Mouse (Mus musculus) cerebellum, adult 9-10 months (tissue): ENCODE data around the gene Ccdc162.
A peak's percentile ranks its signal among the peaks of the same experiment; 100 is the strongest.

Experiments
- DNase-seq: peaks from one replicate; pipeline ENCODE4 v3.0.0; 2022

Ccdc162 gene

DNA sequence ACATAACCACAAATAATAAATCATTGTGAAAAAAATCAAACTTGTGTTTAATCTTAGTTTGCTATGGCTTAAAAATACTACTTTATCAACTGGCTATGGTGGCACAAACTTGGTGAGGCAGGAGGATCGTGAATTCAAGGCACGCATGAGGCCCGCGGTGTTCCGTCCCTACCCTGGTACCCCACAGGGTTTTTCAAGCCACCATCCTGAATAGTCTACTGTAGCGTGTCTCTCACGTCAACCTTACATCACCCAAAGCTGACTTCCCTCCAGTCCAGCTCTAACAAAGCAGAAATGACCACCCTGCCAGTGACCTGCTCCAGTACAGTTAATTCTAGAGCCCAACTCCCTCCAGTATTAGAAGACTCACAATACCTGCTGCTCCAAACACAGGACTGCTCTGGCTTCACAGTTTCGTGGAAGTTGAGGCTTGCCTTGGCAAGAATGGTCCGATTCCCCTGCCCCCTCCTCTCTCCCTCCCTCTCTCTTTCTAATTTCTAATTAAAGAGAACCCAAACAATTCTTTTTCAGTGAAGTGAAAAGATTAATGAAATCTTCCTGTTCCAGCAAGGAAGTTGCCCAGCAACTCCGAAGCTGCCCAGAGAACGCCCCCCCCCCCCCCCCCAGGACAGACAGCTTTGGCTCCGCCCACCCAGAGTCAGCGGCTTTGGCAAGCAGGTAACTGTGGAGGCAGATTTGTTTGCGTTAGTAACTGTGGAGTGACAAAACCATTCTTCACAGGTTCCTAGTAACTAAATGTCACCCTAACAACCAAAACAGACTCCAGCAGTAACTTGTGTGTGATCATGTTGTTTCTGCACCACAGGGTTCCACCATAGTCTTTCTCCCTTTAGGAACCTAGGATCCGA is at the start of gene Ccdc162:
Gene Ccdc162 (minus strand): TSS at position 606 of the 869 bp plus-strand sequence.
- no peak for DNase-seq

DNA sequence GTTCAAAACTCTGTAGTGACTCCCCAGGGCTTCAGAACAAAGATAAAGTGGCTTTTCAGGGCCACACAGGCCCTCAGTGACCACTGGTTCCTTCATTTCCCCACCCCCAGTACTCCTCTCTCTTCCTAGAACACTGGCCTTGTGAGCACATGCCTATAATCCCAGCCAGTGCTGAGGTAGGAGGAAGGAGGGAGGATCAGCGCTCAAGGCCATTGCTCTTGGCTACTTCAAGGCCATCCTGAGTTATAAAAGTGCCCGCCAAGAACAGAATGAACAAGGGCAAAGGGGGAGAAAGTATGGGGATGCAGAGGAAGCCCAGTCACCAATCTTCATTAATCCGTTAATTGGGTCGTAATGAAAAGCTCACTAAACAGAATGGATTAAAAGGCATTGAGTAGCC is 49.2 kb upstream of the Ccdc162 start:
- no peak for DNase-seq

DNA sequence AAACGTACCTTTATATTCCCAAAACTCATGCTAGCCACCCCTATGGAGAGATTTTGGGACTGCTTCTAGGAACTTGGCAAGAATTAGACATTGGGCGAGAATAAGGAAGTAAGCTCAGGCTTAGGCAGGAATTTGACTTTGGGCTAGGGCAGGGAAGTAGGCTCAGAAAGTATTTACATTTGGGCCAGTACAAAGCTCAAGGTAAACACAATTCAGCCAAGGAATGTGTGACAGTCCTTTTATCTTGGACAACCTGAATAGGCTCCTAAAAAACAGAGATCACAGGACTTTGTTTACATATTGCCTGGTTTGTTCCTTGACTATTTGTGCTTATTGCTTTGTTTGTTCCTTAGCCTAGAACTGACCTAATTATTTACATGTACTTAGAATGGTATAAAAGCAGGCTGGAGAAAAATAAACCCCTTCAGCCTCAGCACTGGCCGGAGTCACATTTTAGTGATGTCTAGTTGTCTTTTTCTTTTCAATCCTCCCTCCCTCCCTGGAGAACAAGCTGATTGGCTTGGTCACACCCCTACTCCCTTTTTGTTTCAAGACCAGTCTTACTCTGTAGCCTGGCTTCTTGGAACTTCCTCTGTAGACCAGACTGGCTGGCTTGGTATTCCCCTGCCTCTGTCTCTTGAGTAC is 47.4 kb upstream of the Ccdc162 start:
- no peak for DNase-seq

DNA sequence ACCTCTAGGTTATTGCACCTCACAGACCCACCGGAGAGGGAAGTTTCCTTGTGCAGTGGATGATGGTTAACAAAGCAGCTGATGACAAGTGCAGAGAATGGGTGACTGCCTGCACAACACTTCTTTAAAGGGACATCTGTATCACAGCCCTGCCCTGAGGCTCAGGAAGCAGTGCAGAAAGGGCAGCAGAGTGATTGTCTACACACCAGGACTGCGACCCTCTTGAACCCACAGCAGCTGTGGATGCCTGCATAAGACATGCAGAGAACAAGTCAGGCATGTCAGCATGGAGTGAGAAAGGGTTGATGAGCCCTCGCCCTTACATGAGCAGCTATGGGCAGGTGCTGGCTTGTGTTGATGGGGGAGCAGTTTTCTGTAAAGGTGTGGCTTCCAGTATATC is 44.4 kb upstream of the Ccdc162 start:
- no peak for DNase-seq

GRCm38 (mm10) chr10:41758041-41758440 is 41.6 kb upstream of the Ccdc162 start:
- DNase-seq, result no peak

DNA sequence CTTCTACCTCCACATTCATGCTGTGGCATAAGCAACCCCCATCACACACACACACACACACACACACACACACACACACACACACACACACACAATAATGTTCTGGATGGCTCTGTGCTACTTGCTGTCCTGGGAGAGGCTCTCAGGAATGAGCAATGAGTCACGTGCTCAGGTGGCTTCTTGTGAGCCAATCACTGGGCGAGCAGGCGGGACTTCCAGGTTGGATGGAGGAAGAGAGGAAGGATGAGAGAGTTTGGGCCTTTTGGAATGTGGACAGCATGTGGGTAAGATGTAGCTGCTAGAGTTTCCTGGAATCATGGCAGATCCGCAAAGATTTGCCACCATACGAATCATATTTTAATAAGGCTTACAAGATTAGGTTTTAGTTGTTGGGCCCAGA is 40.8 kb upstream of the Ccdc162 start:
- DNase-seq, result no peak

GRCm38 (mm10) chr10:41751867-41752480 is 35.5 kb upstream of the Ccdc162 start:
- DNase-seq, result no peak

DNA sequence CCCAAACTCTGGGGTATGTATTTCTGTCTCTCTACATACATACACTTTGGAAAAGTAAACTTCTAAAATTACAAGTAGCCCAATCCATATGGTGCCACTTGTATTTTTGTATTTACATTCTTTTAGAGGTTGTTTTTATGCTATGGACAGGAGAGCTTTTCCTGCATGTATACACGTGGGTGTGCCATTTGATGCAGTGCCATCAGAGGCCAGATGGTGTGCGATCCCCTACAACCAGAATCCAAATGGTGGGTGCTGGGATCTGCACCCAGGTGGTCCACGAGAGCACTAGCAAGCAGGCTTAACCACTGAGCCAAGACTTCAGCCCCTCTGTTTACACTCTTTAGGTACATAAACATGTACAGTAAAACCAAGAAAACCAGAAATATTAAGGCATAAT is 32.9 kb upstream of the Ccdc162 start:
- DNase-seq, result peak; percentile 4

- DNase-seq, result peak; percentile 14
Measured at GRCm38 (mm10) chr10:41746554-41746953, 30.1 kb upstream of the Ccdc162 start.

DNA sequence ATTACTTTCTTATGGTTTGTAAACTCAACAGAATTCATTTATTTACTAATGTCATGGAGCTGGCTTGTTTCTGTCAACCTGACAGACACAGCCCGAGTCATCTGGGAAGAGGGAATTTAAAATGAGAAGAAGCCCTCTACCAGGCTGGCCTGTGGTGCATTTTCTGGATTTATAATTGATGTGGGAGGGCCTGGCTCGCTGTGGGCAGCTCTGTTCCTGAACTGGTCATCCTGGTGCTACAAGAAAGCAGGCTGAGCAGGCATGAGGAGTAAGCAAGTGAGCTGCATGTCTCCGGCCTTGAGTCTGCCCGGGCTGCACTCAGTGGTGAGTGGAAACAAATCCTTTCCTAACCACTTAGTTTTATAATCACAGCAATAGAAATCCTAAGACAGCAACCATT is 27.6 kb upstream of the Ccdc162 start:
- DNase-seq, result no peak

DNA sequence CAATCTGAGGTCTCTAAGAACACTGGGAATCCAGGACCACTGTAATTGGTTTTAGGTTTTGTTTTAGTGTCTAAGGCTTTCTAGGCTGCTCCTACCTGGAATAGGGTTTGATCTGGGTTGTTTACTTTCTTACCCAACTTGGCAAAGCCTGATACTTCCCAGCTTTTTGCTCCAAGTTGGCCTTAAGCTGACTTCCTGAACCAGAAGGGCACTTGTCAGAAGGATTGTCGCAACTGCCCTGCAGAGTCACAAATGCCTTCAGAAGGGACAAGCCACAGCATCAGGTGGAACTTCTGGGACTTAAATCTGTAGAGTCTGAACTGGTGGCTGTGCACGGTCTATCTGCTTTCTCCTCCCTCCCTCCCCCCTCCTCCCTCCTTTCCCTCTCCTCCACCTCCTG is 23.8 kb upstream of the Ccdc162 start:
- DNase-seq, result no peak

DNA sequence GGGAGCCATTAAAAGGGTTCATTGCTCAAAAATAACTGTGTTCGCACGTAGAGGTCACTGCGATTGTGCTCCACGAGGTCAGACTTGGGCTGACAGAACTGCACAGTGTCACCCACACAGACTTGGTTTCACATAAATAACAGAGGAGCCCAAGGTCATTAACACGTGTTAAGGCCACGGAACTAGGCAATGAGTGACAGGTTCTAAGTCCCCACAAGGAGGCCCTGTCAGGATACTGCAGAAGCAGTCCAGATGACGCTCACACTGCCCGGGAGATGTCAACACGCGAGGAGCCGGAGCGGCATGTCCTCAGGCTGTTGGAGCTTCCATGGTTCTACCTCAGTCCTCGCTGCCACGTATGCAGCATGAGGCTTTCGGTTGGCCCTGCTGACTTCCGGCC is 20.8 kb upstream of the Ccdc162 start:
- no peak for DNase-seq

DNA sequence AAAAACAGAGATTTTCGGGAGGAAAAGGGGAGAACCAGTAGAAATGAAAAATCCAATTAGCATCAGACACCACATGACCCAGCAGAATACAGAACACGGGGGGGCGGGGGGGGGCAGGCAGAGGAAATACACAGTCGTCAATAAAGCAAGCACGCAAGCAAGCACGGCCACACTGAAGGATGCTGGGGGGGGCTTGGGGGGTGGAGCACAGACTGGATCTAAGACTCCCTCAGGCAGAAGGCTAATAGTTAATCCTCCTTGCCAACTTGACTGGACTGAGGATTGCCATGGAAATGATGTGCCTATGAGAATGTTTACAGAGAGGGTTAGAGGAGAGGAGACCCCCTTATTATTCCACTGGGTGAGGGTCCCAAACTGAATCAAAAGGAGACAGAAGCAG is 19.0 kb upstream of the Ccdc162 start:
- no peak for DNase-seq

DNA sequence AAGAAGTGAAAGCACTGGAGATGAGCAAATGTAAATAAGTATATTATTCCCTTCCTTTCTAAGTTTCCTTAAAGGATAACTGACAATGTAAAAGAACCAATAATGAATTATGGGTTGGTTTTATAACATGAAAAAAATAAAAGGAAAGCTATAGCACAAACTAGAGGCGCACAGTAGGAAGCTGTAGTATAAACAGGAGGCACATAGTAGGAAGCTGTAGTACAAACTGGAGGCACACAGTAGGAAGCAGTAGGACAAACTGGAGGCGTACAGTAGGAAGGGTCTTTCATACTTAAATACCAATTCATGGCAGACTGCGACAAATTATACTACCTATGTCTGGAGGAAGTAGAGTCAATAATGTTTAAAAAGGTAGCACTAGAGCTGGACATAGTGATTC is 16.8 kb upstream of the Ccdc162 start:
- DNase-seq, result no peak

DNA sequence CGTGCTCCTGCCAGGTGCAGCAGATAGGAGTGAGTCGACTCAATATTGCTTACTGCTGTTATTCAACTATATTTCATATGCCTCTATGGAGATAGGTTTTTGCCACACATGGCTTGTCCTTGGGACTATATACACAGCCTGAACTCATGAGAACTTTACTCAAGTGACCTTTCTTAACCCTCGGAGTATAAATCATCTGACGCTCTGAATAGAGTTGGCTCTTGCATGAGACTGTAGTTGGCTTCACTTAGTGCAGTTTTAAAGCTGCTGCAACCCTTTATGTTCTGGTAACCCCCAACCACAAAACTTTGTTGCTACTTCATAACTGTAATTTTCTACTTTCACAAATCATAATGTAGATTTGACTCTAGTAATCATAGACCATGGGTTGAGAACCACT is 15.5 kb upstream of the Ccdc162 start:
- DNase-seq, result no peak

DNA sequence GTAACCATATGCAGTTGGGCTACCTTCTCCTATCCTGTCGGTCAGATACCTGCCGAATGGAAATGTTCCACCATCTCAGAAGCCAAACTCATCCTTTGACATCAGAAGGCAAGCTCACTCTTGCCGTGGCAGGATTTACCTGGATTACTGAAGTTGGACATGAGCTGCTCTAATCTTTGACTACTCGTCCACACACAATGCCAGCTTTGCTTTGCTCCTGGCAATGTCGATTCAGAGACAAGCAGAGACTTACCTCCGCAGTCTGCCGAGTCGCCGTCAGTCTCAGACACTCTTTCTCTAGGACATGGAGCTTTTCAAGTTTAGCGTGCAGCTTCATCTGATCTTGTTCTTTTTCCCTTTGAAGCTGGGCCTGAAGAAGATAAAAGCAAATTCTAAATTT is 14.3 kb upstream of the Ccdc162 start:
- DNase-seq, result no peak

- DNase-seq, result no peak
Measured at GRCm38 (mm10) chr10:41726215-41726614, 9.8 kb upstream of the Ccdc162 start.

DNA sequence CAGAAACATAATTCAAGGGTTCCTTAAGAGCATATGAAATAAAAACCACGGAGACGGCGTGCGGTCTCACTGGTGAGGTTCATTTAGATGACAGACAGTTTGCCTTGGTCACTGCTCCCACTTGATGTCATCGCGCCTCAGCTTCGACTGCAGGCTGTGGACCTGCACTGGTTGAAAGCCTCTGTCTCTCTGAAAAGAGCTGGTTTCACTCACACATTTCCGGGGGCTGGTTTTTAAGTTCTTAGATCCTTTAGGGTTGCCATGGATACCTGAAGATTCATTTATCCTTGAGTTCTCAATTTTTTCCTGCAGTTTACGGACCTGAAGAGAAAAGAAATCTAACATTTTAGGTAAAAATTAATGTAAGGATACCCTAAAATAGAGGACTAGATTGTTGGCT is 3.2 kb upstream of the Ccdc162 start:
- DNase-seq, result no peak

- no peak for DNase-seq
Measured at GRCm38 (mm10) chr10:41715557-41715956, 877 bp downstream of the Ccdc162 start.

DNA sequence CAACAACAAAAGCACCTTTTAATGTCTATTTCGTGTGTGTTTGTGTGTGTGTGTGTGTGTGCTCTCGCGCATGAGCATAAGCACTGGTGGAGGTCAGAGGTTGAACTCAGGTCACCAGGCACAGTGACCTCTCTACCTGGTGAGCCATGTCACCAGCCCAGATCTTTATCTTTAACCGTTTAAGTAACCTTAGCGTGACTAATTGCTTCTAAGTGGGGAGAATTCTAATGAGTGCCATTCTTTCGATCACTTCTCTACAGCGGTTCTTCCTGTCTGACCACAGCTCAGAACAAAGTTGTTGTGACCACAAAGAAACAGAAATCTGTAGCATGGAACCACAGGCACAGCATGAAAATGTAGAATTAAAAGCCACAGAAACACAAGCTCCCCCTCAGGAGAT is 5.0 kb downstream of the Ccdc162 start:
- DNase-seq, result no peak

DNA sequence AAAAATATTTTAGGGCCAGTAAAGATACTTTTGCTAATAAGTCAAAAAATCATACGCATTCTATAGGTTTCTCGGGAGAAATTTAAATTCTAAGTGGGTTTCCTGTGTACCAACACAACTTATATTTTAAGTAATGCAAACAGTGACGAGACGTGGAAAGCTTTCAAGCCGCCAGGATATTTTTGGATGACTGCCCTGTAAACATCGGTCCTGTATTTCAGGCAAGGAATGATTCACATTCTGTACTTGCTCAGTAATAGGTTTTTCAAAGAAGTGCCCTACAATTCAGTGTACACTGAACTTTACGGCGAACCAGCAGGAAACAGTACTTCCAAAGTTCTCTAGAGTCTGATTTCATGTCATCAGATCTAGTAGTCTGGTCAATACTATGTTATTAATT is 5.7 kb downstream of the Ccdc162 start:
- DNase-seq, result no peak

GRCm38 (mm10) chr10:41709341-41709740 is 7.1 kb downstream of the Ccdc162 start:
- no peak for DNase-seq

DNA sequence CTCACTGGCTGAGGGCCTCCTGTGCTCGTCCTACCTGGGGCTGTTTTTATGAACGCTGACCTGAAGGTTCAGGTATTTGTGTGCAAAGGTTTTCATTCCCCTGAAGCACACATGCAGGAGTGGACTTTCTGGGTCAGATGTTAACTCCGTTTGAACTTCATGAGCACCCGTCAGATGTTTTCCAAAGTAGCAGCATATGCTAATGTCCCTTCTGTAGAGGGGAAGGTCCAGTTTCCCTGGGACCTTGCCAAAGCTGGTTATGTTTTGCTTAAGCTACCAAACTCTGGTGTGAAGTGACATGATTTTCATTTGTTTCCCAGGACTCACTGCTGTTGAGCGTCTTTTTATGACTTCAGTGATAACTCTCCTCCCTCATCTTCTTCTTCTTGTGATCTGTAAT is 16.8 kb downstream of the Ccdc162 start:
- DNase-seq, result no peak

- DNase-seq, result no peak
Measured at GRCm38 (mm10) chr10:41697040-41697439, 19.4 kb downstream of the Ccdc162 start.
